Mouse (Mus musculus) lung, adult 2 months (tissue): Measurements from ENCODE around the gene Ube2h.

Source experiments
- CTCF ChIP-seq: fragments of 200-500 bp; IDR thresholded peaks from 2 replicates; pipeline ENCODE4 v1.5.1; 2011; ENCODE audit warnings: mild to moderate bottlenecking, low read length, control low read depth; ENCODE audit not compliant: insufficient read depth
- POLR2A ChIP-seq: fragments of 200-500 bp; IDR thresholded peaks from 2 replicates; pipeline ENCODE4 v1.6.1; 2011; ENCODE audit warnings: low read depth, mild to moderate bottlenecking, control low read depth, low read length, borderline replicate concordance; ENCODE audit errors: extremely low read depth

GRCm38 (mm10) chr6:30161618-30162017 is 142.7 kb downstream of the Ube2h start:
- no peak for TF ChIP-seq CTCF
- no peak for TF ChIP-seq POLR2A
